Mouse (Mus musculus): Measurements from ENCODE around the gene Sdk1.

DNA sequence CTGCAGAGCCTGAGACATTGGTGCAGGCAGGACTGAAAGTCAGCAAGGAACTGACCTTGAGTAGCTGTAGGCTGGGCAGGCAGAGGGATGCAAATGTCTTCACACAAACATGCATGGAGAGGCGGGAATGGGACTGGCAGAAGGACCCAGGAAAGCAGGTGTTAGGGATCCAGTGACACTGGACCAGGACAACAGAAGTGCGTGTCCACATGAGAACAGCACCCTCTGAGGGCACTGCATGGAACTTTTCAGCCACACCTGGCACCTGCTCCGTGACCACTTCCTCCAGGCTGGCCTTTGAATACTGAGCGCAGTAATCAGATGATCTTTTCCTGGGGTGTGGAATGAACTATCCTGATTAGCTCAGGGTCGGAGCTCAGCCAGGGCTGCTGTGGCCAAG is 298.9 kb downstream of the Sdk1 start:
- no peak for TF ChIP-seq POLR2A (IDR thresholded peaks at IDR 0.05; ENCODE audit: insufficient read depth, low read depth, low read length)
- TF ChIP-seq CTCF (IDR thresholded peaks at IDR 0.05): no peak
- TF ChIP-seq EP300 (IDR thresholded peaks at IDR 0.05; ENCODE audit: insufficient read depth, low read depth, low read length): no peak

All from heart, adult 2 months (tissue).